Mouse (Mus musculus) gastrocnemius, postnatal 4 days (tissue): ENCODE data around the gene 1810010D01Rik. TPM values are rescaled to one million over a fixed set of nuclear protein-coding genes. Genes with fewer than 3 reads are reported as not detected.

ENCODE experiments used
- DNase-seq, 2 experiments: peaks; one replicate each; pipeline ENCODE4 v3.0.0; 2021 to 2022; ENCODE audit warnings: low spot score in 2 of 2, mixed read lengths in 2 of 2
- total RNA-seq, 2 experiments: library from RNA; stranded (reverse); gene quantifications; 2 replicates each; pipeline ENCODE4 v1.2.3; 2021

1810010D01Rik gene
- total RNA-seq, 2 experiments from 2014 or later = 0.31 TPM; not detected in 1

GRCm38 (mm10) chr7:145215476-145215875 lies 7.6 kb upstream of the 1810010D01Rik start:
- no peak for DNase-seq

DNA sequence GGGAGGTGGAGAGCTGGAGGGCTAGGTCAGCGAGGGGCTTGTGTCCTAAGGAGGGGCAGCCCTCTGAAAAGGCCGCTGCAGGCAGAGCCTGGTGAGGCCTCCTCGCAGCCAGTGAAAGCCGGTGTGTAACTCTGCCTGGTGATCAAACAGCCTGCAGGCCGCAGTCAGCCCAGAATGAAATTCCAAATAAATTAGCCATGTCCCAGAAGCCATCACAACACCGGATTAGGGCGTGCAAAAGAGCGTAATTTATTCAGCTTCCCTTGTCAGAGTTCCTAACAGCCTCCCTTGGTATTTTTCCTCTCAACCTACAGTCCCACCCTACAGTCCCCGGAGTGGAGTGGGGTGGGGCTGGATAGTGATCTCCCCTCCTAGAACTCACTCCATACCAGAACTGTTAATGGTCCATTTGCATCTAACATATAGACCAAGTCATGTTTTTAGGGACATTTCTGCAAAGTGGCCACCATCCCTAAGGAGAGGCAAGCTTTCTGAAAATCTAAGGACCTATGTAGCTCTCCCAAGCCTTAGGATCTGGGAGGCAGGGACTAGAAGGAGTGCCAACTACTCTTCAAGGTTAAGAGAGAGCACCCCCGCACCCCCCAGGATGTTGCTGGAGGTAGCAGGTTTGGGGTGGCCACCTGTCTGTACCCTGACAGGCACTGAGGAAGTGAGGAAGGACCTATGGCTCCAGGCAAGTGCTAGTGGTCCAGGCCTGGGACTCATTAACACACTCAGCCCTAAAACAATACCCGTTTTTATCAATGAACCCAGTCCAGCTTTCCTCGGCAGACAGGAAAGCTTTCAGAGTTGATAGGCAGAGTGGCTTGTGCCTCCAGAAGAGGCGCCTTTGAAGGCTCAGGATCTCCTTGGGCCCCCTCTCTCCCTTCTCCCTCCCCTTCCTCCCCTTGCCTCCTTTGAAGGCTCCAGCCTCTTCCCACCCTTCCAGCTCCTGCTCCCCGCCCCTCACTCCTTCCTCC lies 4.1 kb upstream of the 1810010D01Rik start:
- no peak for DNase-seq

DNA sequence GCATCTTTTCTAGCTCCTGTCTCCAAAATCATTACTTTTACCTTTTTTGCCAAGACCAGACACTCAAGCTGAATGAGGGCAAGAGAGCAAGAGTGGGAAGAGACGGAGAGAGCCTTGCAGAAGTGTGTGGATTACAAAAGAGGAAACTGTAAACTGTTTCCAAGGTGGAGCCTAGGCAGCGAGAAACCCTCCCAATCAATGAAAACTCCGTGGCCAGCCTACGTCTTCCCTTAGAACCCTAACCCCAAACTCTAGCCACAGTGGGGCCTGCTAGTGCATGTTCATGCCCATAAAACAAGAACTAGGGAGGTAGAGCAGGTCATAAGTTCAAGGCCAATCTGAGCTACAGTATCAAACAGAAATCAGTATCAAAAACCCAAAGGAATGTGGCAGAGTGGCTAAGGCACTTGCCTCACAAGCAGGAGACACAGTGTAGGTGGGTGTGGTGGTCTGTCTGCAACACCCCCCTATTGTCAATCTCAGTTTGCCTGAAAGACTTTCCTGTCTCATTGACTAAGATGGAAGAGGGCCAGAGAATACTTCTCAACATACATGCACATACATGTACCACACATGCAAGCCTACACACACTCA lies 2.7 kb upstream of the 1810010D01Rik start:
- DNase-seq = no peak

- DNase-seq = no peak
Observed at GRCm38 (mm10) chr7:145206801-145207200, 1.1 kb downstream of the 1810010D01Rik start.

GRCm38 (mm10) chr7:145206056-145206610 lies 1.8 kb downstream of the 1810010D01Rik start:
- peak; percentile 66 to 79 for DNase-seq

DNA sequence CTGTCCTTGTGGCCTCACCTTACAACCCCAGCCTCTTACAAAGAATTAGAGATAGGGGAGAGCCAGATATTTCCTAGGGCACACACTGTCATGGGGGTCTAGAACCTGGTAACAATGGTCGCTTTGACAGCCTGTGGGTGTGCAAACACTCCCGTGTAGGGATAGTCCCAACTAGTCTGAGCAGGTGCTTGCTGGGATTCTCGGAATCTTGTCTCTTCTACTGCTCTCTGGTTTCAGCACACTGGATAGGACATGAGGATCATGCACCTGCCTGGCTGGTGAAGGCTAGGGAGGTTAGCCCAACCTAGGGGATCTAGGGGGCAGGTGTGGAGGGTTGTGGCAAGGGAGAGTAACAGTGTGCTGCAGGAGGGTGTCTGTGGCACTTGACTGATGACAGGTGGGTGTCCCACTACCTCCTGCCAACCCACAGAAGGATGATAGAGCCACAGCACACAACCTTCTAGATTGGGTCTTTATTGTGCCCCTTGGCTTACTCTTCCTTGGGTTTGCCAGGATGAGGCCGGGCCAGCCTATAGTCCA lies 2.5 kb downstream of the 1810010D01Rik start:
- DNase-seq = no peak

DNA sequence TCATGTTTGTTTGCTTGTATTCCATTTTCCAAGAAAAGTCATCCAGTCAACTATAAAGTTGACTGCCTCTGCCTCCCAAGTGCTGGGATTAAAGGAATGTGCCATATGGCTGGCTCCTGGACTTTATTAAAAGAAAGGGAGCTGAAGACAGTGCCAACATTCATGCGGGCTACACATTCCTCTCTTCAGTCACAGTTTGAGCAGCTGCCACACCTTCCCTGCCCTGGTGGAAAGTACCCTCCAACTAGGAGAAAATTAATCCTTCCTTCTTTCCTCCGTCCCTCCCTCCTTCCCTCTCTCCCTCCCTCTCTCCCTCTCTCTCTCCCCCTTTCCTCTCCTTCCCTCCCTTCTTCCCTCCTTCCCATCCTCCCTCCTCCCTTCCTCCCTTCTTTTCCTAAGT lies 8.2 kb downstream of the 1810010D01Rik start:
- DNase-seq = no peak

GRCm38 (mm10) chr7:145198223-145198714 lies 9.7 kb downstream of the 1810010D01Rik start:
- no peak for DNase-seq

- DNase-seq = no peak
Observed at GRCm38 (mm10) chr7:145197711-145198110, 10.2 kb downstream of the 1810010D01Rik start.

GRCm38 (mm10) chr7:145197042-145197441 lies 10.9 kb downstream of the 1810010D01Rik start:
- no peak for DNase-seq

DNA sequence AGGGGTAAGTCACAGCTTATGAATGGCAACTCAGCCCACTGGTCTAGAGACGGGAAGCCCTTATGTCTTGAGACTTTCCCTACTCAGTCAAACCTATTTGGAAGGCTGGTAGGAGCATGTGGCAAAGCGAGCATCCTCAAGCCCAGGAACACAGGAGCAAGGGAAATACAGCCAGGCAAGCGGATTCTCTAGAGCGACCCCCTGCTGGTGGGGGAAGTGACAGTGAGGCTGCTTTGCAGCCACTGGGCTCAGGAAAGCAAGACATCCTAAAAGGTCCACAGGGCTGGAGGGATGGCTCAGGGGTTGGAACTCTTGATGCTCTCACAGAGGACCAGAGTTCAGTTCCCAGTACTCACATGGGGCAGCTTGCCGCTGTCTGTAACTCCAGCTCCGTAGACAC lies 11.6 kb downstream of the 1810010D01Rik start:
- DNase-seq = no peak

GRCm38 (mm10) chr7:145195186-145195927 lies 12.6 kb downstream of the 1810010D01Rik start:
- DNase-seq = no peak

DNA sequence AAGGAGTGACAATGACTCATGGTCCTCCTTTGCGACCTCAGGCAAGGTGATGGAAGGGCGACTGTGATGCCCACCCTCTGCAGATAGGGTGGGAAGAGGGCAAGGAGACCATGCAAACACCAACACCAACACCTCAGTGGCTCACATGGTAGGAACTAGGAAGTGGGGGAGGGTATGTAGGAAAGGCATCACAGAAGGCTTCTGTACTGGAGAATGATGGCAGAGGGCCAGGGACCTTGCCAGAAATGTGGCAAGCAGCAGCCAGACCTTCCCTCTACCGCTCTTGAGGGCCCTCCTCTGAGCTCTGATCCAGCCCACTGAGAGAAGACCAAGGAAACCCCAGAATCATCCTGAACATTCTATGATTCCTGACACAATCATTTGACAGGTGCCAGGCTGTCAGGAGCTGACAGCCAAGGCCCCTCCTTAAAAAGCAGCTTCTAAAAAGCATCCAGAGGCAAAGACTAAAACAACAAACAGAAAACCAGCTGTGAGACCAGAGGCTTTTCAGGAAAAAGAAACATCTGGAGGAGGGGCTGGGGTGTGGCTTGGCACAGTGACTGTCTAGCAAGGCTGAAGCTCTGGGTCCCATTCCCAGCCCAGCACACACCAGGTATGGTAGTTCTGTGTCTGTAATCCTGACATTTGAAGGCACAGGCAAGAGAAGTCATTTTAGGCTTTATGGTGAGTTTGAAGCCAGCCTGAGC lies 13.3 kb downstream of the 1810010D01Rik start:
- DNase-seq = peak; percentile 50 to 78

DNA sequence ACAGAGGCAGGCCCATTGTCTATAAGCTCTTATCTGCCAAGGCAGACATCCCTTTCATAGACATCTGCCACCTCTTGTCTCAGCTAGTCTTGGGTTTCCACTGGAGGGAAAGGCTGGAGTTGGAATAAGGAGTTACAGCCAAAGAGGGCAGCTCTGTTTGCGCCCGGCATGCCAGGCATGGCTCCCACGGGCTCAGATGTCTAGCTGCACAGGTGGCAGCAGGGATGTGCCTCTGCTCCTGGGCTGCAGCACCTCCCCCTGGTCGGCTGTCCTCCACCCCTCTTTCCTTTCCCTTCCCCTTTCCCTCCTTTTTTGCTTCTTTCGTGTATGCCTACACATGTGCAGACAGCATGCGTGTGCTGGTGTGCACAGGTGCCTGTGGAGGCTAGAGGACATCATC lies 15.1 kb downstream of the 1810010D01Rik start:
- DNase-seq = no peak

GRCm38 (mm10) chr7:145190520-145190919 lies 17.4 kb downstream of the 1810010D01Rik start:
- no peak for DNase-seq

- DNase-seq = no peak
Observed at GRCm38 (mm10) chr7:145189342-145189741, 18.6 kb downstream of the 1810010D01Rik start.

DNA sequence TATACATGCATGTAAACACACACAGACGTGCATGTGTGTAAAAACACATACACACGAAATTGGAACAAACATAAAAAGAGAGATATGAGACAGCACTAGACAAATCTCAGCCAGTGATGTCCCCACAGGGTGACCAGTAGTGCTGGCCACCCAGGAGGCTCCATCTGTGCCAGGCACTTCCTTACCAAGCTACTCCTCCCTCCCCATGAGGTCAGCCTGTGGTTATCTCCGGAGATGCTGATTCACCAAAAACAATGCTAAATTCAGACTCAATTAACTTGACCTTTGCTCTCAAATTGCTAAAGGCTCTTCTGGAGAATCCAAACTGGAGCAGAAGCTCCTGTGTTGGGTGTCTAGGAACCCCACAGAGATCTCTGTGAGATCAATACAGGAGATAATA lies 20.1 kb downstream of the 1810010D01Rik start:
- no peak for DNase-seq

DNA sequence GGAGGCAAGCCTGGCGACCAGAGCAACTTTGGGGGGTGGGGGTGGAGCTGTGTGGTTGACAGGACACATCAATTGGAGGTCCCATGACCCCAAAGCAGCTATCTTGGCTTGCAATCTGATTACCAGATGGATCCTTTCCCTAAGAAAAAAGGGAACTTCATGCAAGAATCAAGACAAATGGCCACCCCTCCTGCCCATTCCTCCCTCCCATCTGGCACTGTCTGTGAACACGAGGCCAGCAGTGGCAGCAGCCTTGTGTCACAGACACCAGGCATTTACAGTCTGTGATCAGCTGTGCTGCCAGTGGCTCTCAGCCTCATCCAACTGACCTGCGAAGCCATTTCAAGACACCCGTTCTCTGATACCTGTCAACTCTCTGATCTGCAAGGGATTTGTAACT lies 25.5 kb downstream of the 1810010D01Rik start:
- DNase-seq = no peak

DNA sequence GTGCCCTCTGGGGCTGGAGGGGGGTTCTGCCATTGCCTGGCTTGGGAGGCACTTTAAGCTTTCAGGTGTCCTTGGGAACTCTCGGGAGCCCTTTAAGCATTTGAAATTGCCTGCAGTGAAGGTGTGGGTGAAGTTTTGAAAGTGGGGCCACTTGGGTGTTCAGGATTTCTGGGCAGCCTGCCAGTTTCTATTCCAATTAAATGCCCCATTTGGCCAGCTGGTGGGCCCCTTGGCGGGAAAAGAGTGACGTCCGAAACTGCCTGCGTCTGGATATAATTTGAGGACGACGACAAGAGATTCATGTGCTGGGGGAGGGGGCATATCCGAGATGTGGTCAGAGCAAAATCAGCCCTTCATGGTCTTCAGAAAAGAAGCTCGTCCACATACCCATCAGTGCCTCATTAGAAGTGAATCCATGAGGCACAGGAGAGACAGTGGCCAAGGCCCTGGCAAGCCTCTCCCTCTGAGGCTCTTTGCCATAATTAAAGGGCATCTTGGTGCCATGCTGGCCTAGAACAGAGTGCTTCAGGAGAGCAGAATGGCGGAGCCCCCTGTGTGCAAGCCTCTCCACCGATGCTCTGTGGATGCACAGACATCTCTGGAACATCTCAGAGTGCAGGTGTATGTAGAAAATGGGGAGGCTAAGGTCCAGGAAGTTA lies 26.4 kb downstream of the 1810010D01Rik start:
- no peak for DNase-seq

DNA sequence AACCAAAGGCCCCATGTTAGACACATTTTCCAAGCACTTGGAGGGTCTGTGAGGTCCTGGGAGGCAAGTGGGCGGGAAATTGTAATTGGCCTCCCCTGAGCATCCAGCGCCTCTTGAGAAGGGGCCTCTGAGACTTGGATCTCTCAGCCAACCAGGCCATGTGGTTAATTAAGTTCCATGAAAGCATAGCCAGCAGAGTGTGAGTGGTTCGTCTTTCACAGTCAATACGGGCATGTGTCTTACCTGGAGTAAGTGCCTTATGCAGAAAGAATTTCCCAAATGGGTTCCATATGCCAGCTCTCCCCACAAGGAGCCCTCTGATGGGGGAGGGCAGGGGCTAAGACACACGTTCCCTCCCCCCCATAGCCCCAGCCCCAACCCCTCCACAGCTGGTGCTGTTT lies 28.2 kb downstream of the 1810010D01Rik start:
- DNase-seq = no peak
